ENCODE assay signal across 8 mouse cellular contexts in genomic region chr6:124808358-124809012, GRCm38 (mm10). TPM values are rescaled to one million over a fixed set of nuclear protein-coding genes. Genes with fewer than 3 reads are reported as not detected.
DNase-seq lines count a peak whose midpoint lies in the region; ATAC-seq lines count a peak whose summit lies in the region.

Gene Spsb2 (plus strand): TSS chr6:124808661.

- H3K27ac ChIP-seq in forebrain, embryonic 15.5 days (replicated peaks) = peak within 1 kb of the TSS; percentile 71

- H3K9ac ChIP-seq in forebrain, embryonic 15.5 days (replicated peaks) = peak within 1 kb of the TSS; percentile 49

- H3K4me2 ChIP-seq in forebrain, embryonic 15.5 days (replicated peaks) = peak within 1 kb of the TSS; percentile 95

- 3% methylated on average over 29 of the region's 29 CpGs for WGBS in forebrain, embryonic 15.5 days

- no peaks in the 10 kb centered on the region for H3K36me3 ChIP-seq in forebrain, embryonic 15.5 days

- DNase-seq in NIH3T3 (ENCODE audit: low read depth) = peak; percentile 91
- peak; percentile 46 for DNase-seq in c-Kit-positive CD71-negative TER-119-negative erythroid progenitor cells, embryonic 14.5 days (ENCODE audit: low read depth)
- peak; percentile 36 to 39 for DNase-seq in layer of hippocampus, postnatal 25 days (ENCODE audit: extremely low spot score in 1 of 2, low spot score in 1 of 2)
- peak; percentile 47 for DNase-seq in spleen, adult 12 weeks (ENCODE audit: low spot score)
- no peak for DNase-seq in frontal cortex, postnatal 36 days (ENCODE audit: low spot score in 2 of 2)

- peak within 1 kb of the TSS; percentile 49 for H3K4me3 ChIP-seq in forebrain, embryonic 15.5 days

- no peak; the same call in 1 of the 2 replicates for ATAC-seq in forebrain, embryonic 15.5 days (replicated peaks)
- ATAC-seq in hematopoietic stem cell, adult 5-6 weeks (replicated peaks in 1 of 2; ENCODE audit: insufficient read depth in 1 of 2, low FRiP score in 2 of 2, low TSS enrichment in 1 of 2, low read depth in 1 of 2, poor library complexity in 2 of 2, severe bottlenecking in 2 of 2) = peak in 1 of 2 experiments; percentile 26; a peak in 2 of 4 replicates
- peak; percentile 29 for ATAC-seq in megakaryocyte-erythroid progenitor cell, adult 5-6 weeks (replicated peaks; ENCODE audit: low FRiP score, low TSS enrichment, poor library complexity, severe bottlenecking)

- H3K9me3 ChIP-seq in forebrain, embryonic 15.5 days = no peaks in the 10 kb centered on the region

- H3K4me1 ChIP-seq in forebrain, embryonic 15.5 days = peaks cover 57% of the 10 kb centered on the region

- no peaks in the 10 kb centered on the region for H3K27me3 ChIP-seq in forebrain, embryonic 15.5 days

RNA-seq across cellular contexts. Expression of gene Spsb2, which starts in this region (rescaled TPM):
- polyA plus RNA-seq in forebrain, embryonic 15.5 days (2015; fragmentation: Nextera tagmentation; extraction: Ambion mirVana) = 4.4 and 5.0 TPM in 2 replicates
- total RNA-seq in hematopoietic stem cell, adult 5-6 weeks (2017) = 5.3 and 11.0 TPM in 2 replicates
- total RNA-seq in layer of hippocampus, postnatal 25 days (2021) = 1 to 10 TPM; 4.5 to 6.0 TPM
- total RNA-seq in megakaryocyte-erythroid progenitor cell, adult 5-6 weeks (2014; fragmentation: Nextera tagmentation) = 1.9 and 5.1 TPM in 2 replicates
- total RNA-seq in megakaryocyte-erythroid progenitor cell, adult 5-6 weeks (2017) = 4.1 and 5.5 TPM in 2 replicates

Comparison
In these comparisons a context has a peak if more than half of its experiments do, and no peak if none do; other contexts are left out.
1. DNase-seq: peak in NIH3T3 (single experiment), c-Kit-positive CD71-negative TER-119-negative erythroid progenitor cells, embryonic 14.5 days (single experiment), layer of hippocampus, postnatal 25 days (2 of 2) and spleen, adult 12 weeks (single experiment); none in frontal cortex, postnatal 36 days (0 of 2).